Mouse (Mus musculus) small intestine, adult 2 months (tissue): ENCODE data around the gene Rps3. TPM values are rescaled to one million over a fixed set of nuclear protein-coding genes. Genes with fewer than 3 reads are reported as not detected.

Source experiments
- H3K27ac ChIP-seq: fragments of 200-500 bp; 2 replicates; pipeline ENCODE4 v1.5.1; 2012; ENCODE audit warnings: low read depth, low read length, control low read depth, inconsistent platforms; ENCODE audit not compliant: insufficient read depth
- H3K27me3 ChIP-seq: fragments of 200-500 bp; 2 replicates; pipeline ENCODE4 v1.6.1; 2012; ENCODE audit warnings: mild to moderate bottlenecking, moderate library complexity, low read length, inconsistent platforms; ENCODE audit not compliant: control insufficient read depth, insufficient read depth
- H3K36me3 ChIP-seq: fragments of 200-500 bp; 2 replicates; pipeline ENCODE4 v1.6.1; 2012; ENCODE audit warnings: mild to moderate bottlenecking, low read length, control low read depth, inconsistent platforms; ENCODE audit not compliant: control insufficient read depth, insufficient read depth
- H3K4me1 ChIP-seq: fragments of 200-500 bp; 2 replicates; pipeline ENCODE4 v1.6.1; 2012; ENCODE audit warnings: low read length, inconsistent platforms, mixed read lengths; ENCODE audit not compliant: control insufficient read depth, insufficient read depth, insufficient read length
- H3K4me3 ChIP-seq: fragments of 200-500 bp; 2 replicates; pipeline ENCODE4 v1.5.1; 2012; ENCODE audit warnings: low read depth, mild to moderate bottlenecking, control low read depth, inconsistent platforms, low read length, moderate library complexity
- CTCF ChIP-seq: fragments of 200-500 bp; IDR thresholded peaks from 2 replicates; pipeline ENCODE4 v1.5.1; 2012; ENCODE audit warnings: low read depth, mild to moderate bottlenecking, control low read depth, inconsistent platforms, low read length, moderate library complexity, mixed read lengths; ENCODE audit not compliant: insufficient replicate concordance, insufficient read length; ENCODE audit errors: extremely low read depth
- POLR2A ChIP-seq: fragments of 200-500 bp; IDR thresholded peaks from 2 replicates; pipeline ENCODE4 v1.6.1; 2012; ENCODE audit warnings: low read depth, mild to moderate bottlenecking, control low read depth, inconsistent platforms, low read length, moderate library complexity
- WGBS: fragments of 180-500 bp; shearing (Covaris S2); methylation state at CpG from one replicate; pipeline ENCODE4 v1.1.7; 2018; 5-methylcytosine and 5-hydroxymethylcytosine counted together
- polyA plus RNA-seq: library from polyadenylated mRNA; depleted of rRNA; stranded (reverse); fragments of >200 nt; gene quantifications from 2 replicates; pipeline ENCODE4 v1.2.3, GENCODE M21; 2012

Rps3 gene
- polyA plus RNA-seq, 1 experiment: 203 TPM

GRCm38 (mm10) chr7:99443164-99443563, 40.4 kb downstream of the Rps3 start:
- no peak overlapping the region for H3K27ac ChIP-seq
- WGBS: 93% methylated on average over 5 of the region's 5 CpGs
- TF ChIP-seq POLR2A (no peak), CTCF (no peak)
- no peaks in the 10 kb centered on the region for H3K36me3 ChIP-seq
- H3K4me3 ChIP-seq: no peak overlapping the region
- no peaks in the 10 kb centered on the region for H3K27me3 ChIP-seq
- H3K4me1 ChIP-seq: peaks cover 16% of the 10 kb centered on the region

DNA sequence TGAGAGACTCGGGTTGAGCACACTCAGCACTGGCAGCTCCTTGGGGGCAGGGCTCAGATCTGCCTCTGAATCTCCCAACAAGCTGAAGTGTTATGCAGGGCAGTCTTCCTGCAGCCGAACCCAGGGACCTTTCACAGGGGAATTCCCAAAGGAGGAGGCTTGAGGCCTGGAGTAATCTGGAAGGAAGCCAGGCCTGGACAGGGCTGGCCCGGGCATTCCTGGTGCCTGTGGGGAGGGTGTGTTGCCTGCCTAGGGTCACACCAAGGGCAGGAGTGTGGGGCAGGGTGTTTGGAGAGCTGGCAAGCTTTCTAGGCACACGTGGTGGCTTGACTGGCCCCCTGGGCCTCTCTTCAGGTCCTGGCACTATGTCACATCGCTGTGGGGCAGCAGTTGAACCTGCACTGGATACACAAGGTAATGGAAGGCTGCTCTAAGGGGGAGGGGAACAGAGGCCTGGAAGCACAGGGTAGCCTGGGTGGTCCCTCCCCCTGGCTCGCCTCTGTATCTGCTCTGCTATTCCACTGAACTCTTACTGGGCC, 41.9 kb downstream of the Rps3 start:
- 21% methylated on average over 6 of the region's 6 CpGs for WGBS
- no peak overlapping the region for H3K4me3 ChIP-seq
- H3K36me3 ChIP-seq: no peaks in the 10 kb centered on the region
- no peaks in the 10 kb centered on the region for H3K27me3 ChIP-seq
- H3K4me1 ChIP-seq: peaks cover 16% of the 10 kb centered on the region
- no peak overlapping the region for H3K27ac ChIP-seq
- TF ChIP-seq CTCF: no peak
- TF ChIP-seq POLR2A: no peak

DNA sequence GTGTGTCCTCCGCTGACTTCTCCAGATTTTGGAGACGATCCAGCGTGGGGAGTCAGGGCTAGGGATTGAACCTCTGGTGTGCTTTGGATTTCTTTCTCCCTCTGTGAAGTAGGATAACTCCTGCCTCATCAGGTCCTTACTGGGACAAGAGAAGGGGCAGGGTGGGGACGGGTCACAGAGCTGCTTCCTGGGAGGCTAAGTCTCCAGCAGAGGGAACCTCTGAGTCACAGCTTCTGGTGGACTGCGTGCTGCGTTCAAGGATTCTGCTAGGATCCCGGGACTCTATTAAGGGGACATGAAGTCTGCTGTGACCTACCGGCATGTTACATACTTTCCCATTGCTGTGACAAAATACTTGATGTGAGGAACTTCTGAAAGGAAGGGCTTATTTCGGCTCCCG, 44.7 kb downstream of the Rps3 start:
- WGBS: 90% methylated on average over 10 of the region's 10 CpGs
- Histone ChIP-seq H3K27me3 (no peaks in the 10 kb centered on the region), H3K4me1 (peaks cover 30% of the 10 kb centered on the region), H3K36me3 (no peaks in the 10 kb centered on the region), H3K4me3 (no peak overlapping the region), H3K27ac (no peak overlapping the region)
- TF ChIP-seq CTCF (peak; percentile 12; the same call in 1 of the 2 replicates), POLR2A (no peak)

GRCm38 (mm10) chr7:99436530-99436929, 47.0 kb downstream of the Rps3 start:
- no peaks in the 10 kb centered on the region for H3K36me3 ChIP-seq
- no peak overlapping the region for H3K27ac ChIP-seq
- no peak overlapping the region for H3K4me3 ChIP-seq
- WGBS: 77% methylated on average over 4 of the region's 4 CpGs
- H3K4me1 ChIP-seq: peaks cover 25% of the 10 kb centered on the region
- no peaks in the 10 kb centered on the region for H3K27me3 ChIP-seq
- no peak for TF ChIP-seq CTCF
- no peak for TF ChIP-seq POLR2A

DNA sequence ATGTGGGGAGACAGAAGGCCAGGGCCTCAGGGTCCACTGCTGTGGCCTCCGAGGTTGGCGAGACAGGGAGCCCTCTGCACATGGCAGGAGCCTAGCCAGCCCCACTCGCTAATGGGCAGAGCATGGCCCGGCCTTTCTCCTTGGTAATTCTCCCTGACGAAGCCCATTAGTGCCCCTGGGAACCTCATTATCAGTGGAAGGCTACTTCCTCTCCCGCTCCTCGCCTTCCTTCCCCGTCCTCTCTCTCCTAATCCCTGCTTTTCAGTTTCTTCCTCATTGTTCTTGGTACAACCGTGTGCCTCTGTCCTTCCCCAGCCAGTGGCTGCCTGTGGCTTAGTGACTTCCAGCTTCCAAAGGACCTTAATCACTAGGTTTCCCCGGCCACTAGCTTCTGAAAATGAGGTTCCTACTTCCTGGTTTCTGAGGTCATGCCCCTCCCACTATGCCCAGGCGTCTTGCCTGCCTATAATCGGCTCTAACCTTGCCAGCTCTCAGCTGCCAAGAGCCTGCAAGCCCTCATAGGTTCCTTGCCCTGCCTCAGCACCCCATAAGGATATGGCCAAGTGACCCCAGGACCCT, 48.8 kb downstream of the Rps3 start:
- Histone ChIP-seq H3K4me3 (peak overlapping the region; percentile 15), H3K36me3 (no peaks in the 10 kb centered on the region), H3K27me3 (no peaks in the 10 kb centered on the region), H3K27ac (peak overlapping the region; percentile 86), H3K4me1 (peaks cover 14% of the 10 kb centered on the region)
- no peak; the same call in 1 of the 2 replicates for TF ChIP-seq POLR2A
- TF ChIP-seq CTCF: no peak
- WGBS: 34% methylated on average over 12 of the region's 12 CpGs

DNA sequence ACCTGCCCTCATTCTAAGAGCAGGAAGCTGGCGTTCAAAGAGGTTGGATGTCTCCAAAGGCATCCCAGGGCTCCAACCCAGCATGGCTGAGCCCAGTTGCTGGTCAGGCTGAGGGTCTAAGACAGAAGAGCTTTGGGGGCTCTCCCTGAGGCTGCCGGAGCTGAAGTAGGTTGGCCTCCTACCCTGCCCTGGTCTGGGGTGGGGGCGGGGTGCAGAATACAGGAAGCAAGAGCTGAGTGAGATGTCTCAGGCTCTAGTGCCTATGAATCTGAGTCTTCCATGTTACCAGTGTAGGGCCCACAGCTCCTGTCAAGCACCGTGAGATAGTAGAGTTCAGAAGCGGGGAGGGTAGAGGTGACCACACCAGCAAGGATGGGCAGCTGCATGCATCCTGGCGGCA, 50.7 kb downstream of the Rps3 start:
- H3K27ac ChIP-seq: no peak overlapping the region
- TF ChIP-seq CTCF: no peak
- no peak for TF ChIP-seq POLR2A
- H3K27me3 ChIP-seq: no peaks in the 10 kb centered on the region
- H3K4me3 ChIP-seq: no peak overlapping the region
- peaks cover 14% of the 10 kb centered on the region for H3K4me1 ChIP-seq
- no peaks in the 10 kb centered on the region for H3K36me3 ChIP-seq
- WGBS: 93% methylated on average over 6 of the region's 6 CpGs

GRCm38 (mm10) chr7:99432248-99432647, 51.3 kb downstream of the Rps3 start:
- no peak overlapping the region for H3K27ac ChIP-seq
- H3K4me3 ChIP-seq: no peak overlapping the region
- TF ChIP-seq POLR2A: no peak
- TF ChIP-seq CTCF: no peak
- H3K36me3 ChIP-seq: no peaks in the 10 kb centered on the region
- H3K4me1 ChIP-seq: peaks cover 14% of the 10 kb centered on the region
- no peaks in the 10 kb centered on the region for H3K27me3 ChIP-seq
- 90% methylated on average over 14 of the region's 14 CpGs for WGBS
